Mouse (Mus musculus): Measurements from ENCODE around the gene Sf1.

- no peak for TF ChIP-seq CTCF (IDR thresholded peaks at IDR 0.05; ENCODE audit: low read depth)
- no peak for TF ChIP-seq EP300 (IDR thresholded peaks at IDR 0.05; ENCODE audit: low read depth)
Measured at GRCm38 (mm10) chr19:6400096-6401086, 36.9 kb downstream of the Sf1 start.

Data from liver, embryonic 14.5 days (tissue).